Mouse (Mus musculus): ENCODE measurements around the gene Btbd16. TPM values are rescaled to one million over a fixed set of nuclear protein-coding genes. Genes with fewer than 3 reads are reported as not detected.

The Btbd16 gene
- total and polyA plus RNA-seq, 2 experiments: 0.06 TPM; not detected in 1

- H3K9ac ChIP-seq (ENCODE audit: low read depth, low read length): no peak overlapping the region
- H3K4me1 ChIP-seq (ENCODE audit: control insufficient read depth, insufficient read depth, low read length): peaks cover 11% of the 10 kb centered on the region; the same call in 1 of the 2 replicates
- 53% methylated on average over 5 of the region's 5 CpGs for WGBS
- H3K27ac ChIP-seq (replicated peaks; ENCODE audit: insufficient read depth, low read depth, low read length): no peak overlapping the region
- no peak overlapping the region for H3K4me3 ChIP-seq (ENCODE audit: insufficient read depth, low read depth, low read length)
- TF ChIP-seq CTCF (IDR thresholded peaks at IDR 0.05; ENCODE audit: low read depth, low read length): no peak
- no peak for TF ChIP-seq POLR2A (IDR thresholded peaks at IDR 0.05; ENCODE audit: extremely low read depth, insufficient read depth, low read length)
- H3K79me2 ChIP-seq (ENCODE audit: control insufficient read depth, insufficient read depth, low read length): no peaks in the 10 kb centered on the region
- no peaks in the 10 kb centered on the region for H3K27me3 ChIP-seq (ENCODE audit: control insufficient read depth, insufficient read depth, low read length)
- no peaks in the 10 kb centered on the region for H3K36me3 ChIP-seq (ENCODE audit: control insufficient read depth, insufficient read depth, low read length)
- DNase-seq (ENCODE audit: extremely low read depth, low read depth, low spot score): peak; percentile 82
Observed at GRCm38 (mm10) chr7:130831586-130831985, 57.7 kb downstream of the Btbd16 start.

- Histone ChIP-seq H3K27me3 (ENCODE audit: control insufficient read depth, insufficient read depth, low read length) (no peaks in the 10 kb centered on the region), H3K9ac (ENCODE audit: low read depth, low read length) (no peak overlapping the region), H3K36me3 (ENCODE audit: control insufficient read depth, insufficient read depth, low read length) (no peaks in the 10 kb centered on the region), H3K79me2 (ENCODE audit: control insufficient read depth, insufficient read depth, low read length) (no peaks in the 10 kb centered on the region), H3K4me3 (ENCODE audit: insufficient read depth, low read depth, low read length) (no peak overlapping the region), H3K4me1 (ENCODE audit: control insufficient read depth, insufficient read depth, low read length) (peaks cover 13% of the 10 kb centered on the region; the same call in 1 of the 2 replicates), H3K27ac (replicated peaks; ENCODE audit: insufficient read depth, low read depth, low read length) (no peak overlapping the region)
- WGBS: 20% methylated on average over 21 of the region's 21 CpGs
- TF ChIP-seq CTCF (IDR thresholded peaks at IDR 0.05; ENCODE audit: low read depth, low read length): no peak
- TF ChIP-seq POLR2A (IDR thresholded peaks at IDR 0.05; ENCODE audit: extremely low read depth, insufficient read depth, low read length): no peak
- DNase-seq (ENCODE audit: extremely low read depth, low read depth, low spot score): peak; percentile 55
Observed at GRCm38 (mm10) chr7:130834299-130834698, 60.4 kb downstream of the Btbd16 start.

- H3K27me3 ChIP-seq (ENCODE audit: control insufficient read depth, insufficient read depth, low read length): no peaks in the 10 kb centered on the region
- H3K36me3 ChIP-seq (ENCODE audit: control insufficient read depth, insufficient read depth, low read length): no peaks in the 10 kb centered on the region
- no peak overlapping the region for H3K9ac ChIP-seq (ENCODE audit: low read depth, low read length)
- no peaks in the 10 kb centered on the region for H3K79me2 ChIP-seq (ENCODE audit: control insufficient read depth, insufficient read depth, low read length)
- WGBS: 11% methylated on average over 18 of the region's 18 CpGs
- no peak for TF ChIP-seq POLR2A (IDR thresholded peaks at IDR 0.05; ENCODE audit: extremely low read depth, insufficient read depth, low read length)
- no peak for TF ChIP-seq CTCF (IDR thresholded peaks at IDR 0.05; ENCODE audit: low read depth, low read length)
- DNase-seq (ENCODE audit: extremely low read depth, low read depth, low spot score): peak; percentile 94
- H3K27ac ChIP-seq (replicated peaks; ENCODE audit: insufficient read depth, low read depth, low read length): peak overlapping the region; percentile 47
- H3K4me1 ChIP-seq (ENCODE audit: control insufficient read depth, insufficient read depth, low read length): peaks cover 13% of the 10 kb centered on the region; the same call in 1 of the 2 replicates
- no peak overlapping the region for H3K4me3 ChIP-seq (ENCODE audit: insufficient read depth, low read depth, low read length)
Observed at GRCm38 (mm10) chr7:130834958-130835861, 61.3 kb downstream of the Btbd16 start.

- TF ChIP-seq POLR2A (IDR thresholded peaks at IDR 0.05; ENCODE audit: extremely low read depth, insufficient read depth, low read length): no peak
- no peak for TF ChIP-seq CTCF (IDR thresholded peaks at IDR 0.05; ENCODE audit: low read depth, low read length)
Observed at GRCm38 (mm10) chr7:130836066-130836465, 62.2 kb downstream of the Btbd16 start.

GRCm38 (mm10) chr7:130837941-130838657 lies 64.2 kb downstream of the Btbd16 start:
- Histone ChIP-seq H3K36me3 (ENCODE audit: control insufficient read depth, insufficient read depth, low read length) (no peaks in the 10 kb centered on the region), H3K79me2 (ENCODE audit: control insufficient read depth, insufficient read depth, low read length) (no peaks in the 10 kb centered on the region), H3K27me3 (ENCODE audit: control insufficient read depth, insufficient read depth, low read length) (no peaks in the 10 kb centered on the region), H3K9ac (ENCODE audit: low read depth, low read length) (no peak overlapping the region), H3K27ac (replicated peaks; ENCODE audit: insufficient read depth, low read depth, low read length) (no peak overlapping the region), H3K4me1 (ENCODE audit: control insufficient read depth, insufficient read depth, low read length) (peaks cover 10% of the 10 kb centered on the region; the same call in 1 of the 2 replicates), H3K4me3 (ENCODE audit: insufficient read depth, low read depth, low read length) (no peak overlapping the region)
- 48% methylated on average over 12 of the region's 12 CpGs for WGBS
- TF ChIP-seq POLR2A (IDR thresholded peaks at IDR 0.05; ENCODE audit: extremely low read depth, insufficient read depth, low read length): no peak
- peak; percentile 34 for DNase-seq (ENCODE audit: extremely low read depth, low read depth, low spot score)

More at GRCm38 (mm10) chr7:130836066-130836465, 62.2 kb downstream of the Btbd16 start:
- no peaks in the 10 kb centered on the region for H3K36me3 ChIP-seq (ENCODE audit: control insufficient read depth, insufficient read depth, low read length)
- H3K27ac ChIP-seq (replicated peaks; ENCODE audit: insufficient read depth, low read depth, low read length): no peak overlapping the region
- H3K9ac ChIP-seq (ENCODE audit: low read depth, low read length): no peak overlapping the region
- peak; percentile 22 for DNase-seq (ENCODE audit: extremely low read depth, low read depth, low spot score)
- 37% methylated on average over 9 of the region's 9 CpGs for WGBS
- no peaks in the 10 kb centered on the region for H3K79me2 ChIP-seq (ENCODE audit: control insufficient read depth, insufficient read depth, low read length)
- H3K4me1 ChIP-seq (ENCODE audit: control insufficient read depth, insufficient read depth, low read length): peaks cover 13% of the 10 kb centered on the region; the same call in 1 of the 2 replicates
- no peaks in the 10 kb centered on the region for H3K27me3 ChIP-seq (ENCODE audit: control insufficient read depth, insufficient read depth, low read length)
- H3K4me3 ChIP-seq (ENCODE audit: insufficient read depth, low read depth, low read length): no peak overlapping the region

Measured in liver, adult 2 months (tissue).